Mouse (Mus musculus) kidney, embryonic 16.5 days (tissue): ENCODE measurements around the gene Cobll1. TPM values are rescaled to one million over a fixed set of nuclear protein-coding genes. Genes with fewer than 3 reads are reported as not detected.

ENCODE experiments used
- ATAC-seq: fragments of 200-750 bp; cut with Nextera tagmentation; 2 replicates; pipeline ENCODE4 v1.8.0; 2017; ENCODE audit warnings: moderate TSS enrichment; ENCODE audit not compliant: low FRiP score, low TSS enrichment
- H3K27ac ChIP-seq: fragments of 300-500 bp; sonication (generic); 2 replicates; pipeline ENCODE4 v1.5.1; 2014; ENCODE audit warnings: low read length
- H3K27me3 ChIP-seq: fragments of 300-500 bp; sonication (generic); 2 replicates; pipeline ENCODE4 v1.6.1; 2014; ENCODE audit warnings: low read length, control low read depth, mixed read lengths; ENCODE audit not compliant: insufficient read depth
- H3K36me3 ChIP-seq: fragments of 300-500 bp; sonication (generic); 2 replicates; pipeline ENCODE4 v1.6.1; 2014; ENCODE audit warnings: low read length, control low read depth, mixed read lengths; ENCODE audit not compliant: insufficient read depth
- H3K4me1 ChIP-seq: fragments of 300-500 bp; sonication (generic); 2 replicates; pipeline ENCODE4 v1.6.1; 2014; ENCODE audit warnings: low read length, control low read depth, mixed read lengths; ENCODE audit not compliant: insufficient read depth
- H3K4me2 ChIP-seq: fragments of 300-500 bp; sonication (generic); replicated peaks from 2 replicates; pipeline ENCODE4 v1.6.1; 2014; ENCODE audit warnings: low read depth, low read length
- H3K4me3 ChIP-seq: fragments of 300-500 bp; sonication (generic); 2 replicates; pipeline ENCODE4 v1.5.1; 2014; ENCODE audit warnings: mild to moderate bottlenecking, low read length
- H3K9ac ChIP-seq: fragments of 300-500 bp; sonication (generic); replicated peaks from 2 replicates; pipeline ENCODE4 v1.6.1; 2014; ENCODE audit warnings: low read length
- H3K9me3 ChIP-seq: fragments of 300-500 bp; sonication (generic); 2 replicates; pipeline ENCODE4 v1.6.1; 2016; ENCODE audit warnings: low read length, control low read depth
- WGBS: fragments of 180-500 bp; shearing (Covaris S2); extraction: QIAGEN DNeasy Blood & Tissue Kit; methylation state at CpG from one replicate; pipeline ENCODE4 v1.1.7; 2014; 5-methylcytosine and 5-hydroxymethylcytosine counted together
- polyA plus RNA-seq: library from polyadenylated mRNA; unstranded; fragments of >200 nt; fragmentation: Nextera tagmentation; extraction: Ambion mirVana; gene quantifications from 2 replicates; pipeline ENCODE4 v1.2.1, GENCODE M21; 2015

Cobll1 gene
- polyA plus RNA-seq, 1 experiment from 2014 or later, result 21.2 TPM

DNA sequence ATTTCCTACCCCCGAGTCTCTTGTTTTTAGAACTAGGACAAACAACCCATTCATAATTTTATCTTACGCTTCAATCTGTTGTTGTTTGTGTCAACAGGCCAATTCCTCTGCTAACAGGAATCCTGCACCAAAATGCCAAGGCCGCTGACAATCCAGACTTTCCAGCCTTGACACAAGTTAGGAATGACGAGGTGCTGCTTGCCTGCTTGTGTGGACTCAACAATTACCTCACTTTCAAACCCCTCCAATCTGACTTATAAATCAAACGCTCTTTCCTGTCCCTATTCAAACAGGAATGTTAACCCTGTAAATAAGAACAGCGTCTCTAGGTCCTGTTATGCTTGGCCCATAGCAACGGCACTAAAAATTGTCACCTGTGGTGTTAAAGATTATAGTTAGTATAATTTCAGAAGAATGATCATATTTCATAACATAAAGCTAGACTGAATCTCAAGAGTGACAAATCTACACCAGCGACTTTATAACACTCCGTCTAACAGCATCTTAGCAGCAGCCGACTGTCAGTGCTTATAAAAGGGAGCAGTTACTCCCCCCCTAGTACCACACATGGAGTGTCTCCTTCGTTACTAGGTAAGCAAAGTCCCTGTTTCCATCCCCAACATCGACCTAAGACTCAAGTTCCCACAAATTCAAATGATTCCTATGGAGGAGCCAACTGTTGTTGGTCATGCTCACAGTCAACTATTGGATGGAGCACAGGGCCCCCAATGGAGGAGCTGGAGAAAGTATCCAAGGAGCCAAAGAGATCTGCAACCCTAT is 15.1 kb downstream of the Cobll1 start:
- ATAC-seq, result no peak
- H3K27ac ChIP-seq, result peak overlapping the region; percentile 6; the same call in 1 of the 2 replicates
- H3K9me3 ChIP-seq, result no peaks in the 10 kb centered on the region
- H3K4me1 ChIP-seq, result peaks cover 41% of the 10 kb centered on the region
- H3K9ac ChIP-seq, result no peak overlapping the region
- H3K27me3 ChIP-seq, result no peaks in the 10 kb centered on the region
- H3K4me2 ChIP-seq, result no peak overlapping the region
- H3K36me3 ChIP-seq, result no peaks in the 10 kb centered on the region
- H3K4me3 ChIP-seq, result no peak overlapping the region
- WGBS, result 49% methylated on average over 12 of the region's 12 CpGs

DNA sequence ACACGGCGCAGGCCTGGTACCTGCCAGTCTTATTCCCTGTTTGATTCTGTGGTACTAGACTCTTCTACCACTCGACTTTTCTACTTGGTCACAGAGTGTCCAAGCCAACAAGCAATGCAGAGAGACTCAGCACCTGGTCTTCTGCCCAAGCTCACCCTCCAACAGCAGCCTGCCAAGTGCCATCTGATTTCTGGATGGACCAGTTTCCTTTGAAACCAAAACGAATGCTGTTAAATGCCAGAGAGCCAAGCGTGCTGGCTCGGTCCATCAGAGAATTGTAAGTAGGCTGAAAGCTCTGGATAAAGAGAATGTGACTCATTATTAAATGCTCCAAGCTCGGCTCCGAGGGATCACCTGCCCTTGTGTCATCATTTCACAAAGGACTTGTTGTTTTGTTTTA is 16.2 kb downstream of the Cobll1 start:
- ATAC-seq, result no peak
- Histone ChIP-seq H3K4me2 (no peak overlapping the region), H3K36me3 (no peaks in the 10 kb centered on the region), H3K4me1 (peaks cover 38% of the 10 kb centered on the region), H3K9ac (no peak overlapping the region), H3K27me3 (no peaks in the 10 kb centered on the region), H3K4me3 (no peak overlapping the region), H3K9me3 (no peaks in the 10 kb centered on the region), H3K27ac (peak overlapping the region; percentile 55; the same call in 1 of the 2 replicates)
- 69% methylated on average over 8 of the region's 8 CpGs for WGBS

DNA sequence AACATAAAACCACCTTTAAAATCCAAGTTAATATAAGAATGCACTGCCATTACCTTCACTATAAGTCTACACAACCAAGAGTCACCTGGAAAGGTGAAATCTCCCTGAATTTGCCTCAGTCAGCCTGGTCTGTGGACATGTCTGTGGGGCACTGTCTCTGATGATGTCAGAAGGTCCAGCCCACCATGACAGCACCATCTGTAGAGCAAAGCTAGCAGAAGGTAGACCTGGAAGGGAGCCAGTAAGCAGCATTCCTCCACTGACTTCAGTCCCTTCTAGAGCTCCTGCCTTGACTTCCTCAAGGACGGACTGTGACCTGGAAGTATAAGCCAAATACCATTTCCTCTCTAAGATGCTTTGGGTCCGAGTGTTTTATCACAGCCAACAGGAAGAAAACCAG is 17.6 kb downstream of the Cobll1 start:
- no peak overlapping the region for H3K9ac ChIP-seq
- no peaks in the 10 kb centered on the region for H3K36me3 ChIP-seq
- H3K27ac ChIP-seq, result peak overlapping the region; percentile 55; the same call in 1 of the 2 replicates
- H3K4me1 ChIP-seq, result peaks cover 49% of the 10 kb centered on the region
- no peaks in the 10 kb centered on the region for H3K9me3 ChIP-seq
- no peaks in the 10 kb centered on the region for H3K27me3 ChIP-seq
- 61% methylated on average over 2 of the region's 2 CpGs for WGBS
- ATAC-seq, result no peak
- no peak overlapping the region for H3K4me3 ChIP-seq
- no peak overlapping the region for H3K4me2 ChIP-seq

DNA sequence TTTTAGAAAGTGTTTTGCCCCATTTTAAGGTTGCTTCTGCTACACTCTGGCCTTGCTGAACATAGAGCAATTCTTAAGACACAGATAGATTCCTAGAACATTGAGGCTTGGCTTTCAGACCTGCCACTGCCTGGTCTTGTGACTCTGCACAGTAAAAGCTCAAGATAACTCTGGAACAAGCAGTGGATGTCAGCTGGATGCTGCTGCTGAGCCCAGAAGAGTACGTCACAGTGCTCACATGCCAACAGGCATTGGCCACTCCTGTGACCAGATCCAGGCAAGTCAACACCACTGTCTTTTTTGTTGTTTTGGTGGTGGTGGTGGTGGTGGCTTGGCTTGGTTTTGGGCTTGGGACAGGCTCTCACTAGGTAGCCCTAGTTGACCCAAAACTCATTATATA is 18.6 kb downstream of the Cobll1 start:
- H3K9me3 ChIP-seq, result no peaks in the 10 kb centered on the region
- no peaks in the 10 kb centered on the region for H3K27me3 ChIP-seq
- no peak overlapping the region for H3K4me3 ChIP-seq
- peaks cover 51% of the 10 kb centered on the region for H3K4me1 ChIP-seq
- WGBS, result 96% methylated on average over 1 of the region's 1 CpGs
- ATAC-seq, result no peak
- H3K27ac ChIP-seq, result peak overlapping the region; percentile 68; the same call in 1 of the 2 replicates
- H3K9ac ChIP-seq, result no peak overlapping the region
- H3K4me2 ChIP-seq, result no peak overlapping the region
- H3K36me3 ChIP-seq, result no peaks in the 10 kb centered on the region

DNA sequence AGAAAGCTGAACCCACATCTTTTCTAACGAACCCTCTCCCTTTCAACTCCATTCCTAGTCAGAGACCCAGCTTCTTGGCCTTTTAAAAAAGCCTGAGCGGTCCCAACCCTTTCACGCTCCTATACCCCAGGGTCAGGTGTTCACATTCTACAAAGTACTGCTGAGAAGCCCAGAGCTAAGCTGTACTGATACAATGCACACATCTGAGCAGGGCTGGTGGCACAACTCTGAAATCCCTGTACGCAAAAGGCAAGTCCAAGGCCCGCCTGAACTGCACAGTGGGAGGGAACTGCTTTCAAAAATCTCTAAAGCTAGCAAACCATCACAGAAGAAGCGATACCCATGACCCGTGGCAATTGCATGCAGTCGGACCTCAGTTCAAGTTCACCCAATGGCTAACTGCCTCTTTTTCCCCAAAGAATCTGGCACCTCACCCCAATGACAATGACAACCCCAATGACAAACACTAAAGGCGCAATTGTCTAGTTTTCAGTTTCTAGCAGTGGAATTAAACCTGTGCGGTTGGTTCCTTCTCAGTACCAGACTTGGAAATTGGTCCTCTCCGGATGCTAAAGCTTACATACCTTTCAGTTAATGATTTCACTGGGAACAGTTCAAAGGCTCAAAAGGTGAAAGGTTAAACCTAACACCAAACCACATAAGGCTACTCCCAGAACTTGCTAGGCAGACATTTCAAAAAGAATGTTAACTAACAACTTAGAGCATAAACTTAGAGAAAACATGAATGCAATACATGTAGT is 19.6 kb downstream of the Cobll1 start:
- Histone ChIP-seq H3K9me3 (no peaks in the 10 kb centered on the region), H3K4me2 (peak overlapping the region; percentile 17; the same call in 1 of the 2 replicates), H3K27ac (peak overlapping the region; percentile 85), H3K9ac (no peak overlapping the region), H3K4me3 (no peak overlapping the region), H3K4me1 (peaks cover 50% of the 10 kb centered on the region), H3K27me3 (no peaks in the 10 kb centered on the region), H3K36me3 (no peaks in the 10 kb centered on the region)
- peak; percentile 55 for ATAC-seq
- 64% methylated on average over 11 of the region's 11 CpGs for WGBS

DNA sequence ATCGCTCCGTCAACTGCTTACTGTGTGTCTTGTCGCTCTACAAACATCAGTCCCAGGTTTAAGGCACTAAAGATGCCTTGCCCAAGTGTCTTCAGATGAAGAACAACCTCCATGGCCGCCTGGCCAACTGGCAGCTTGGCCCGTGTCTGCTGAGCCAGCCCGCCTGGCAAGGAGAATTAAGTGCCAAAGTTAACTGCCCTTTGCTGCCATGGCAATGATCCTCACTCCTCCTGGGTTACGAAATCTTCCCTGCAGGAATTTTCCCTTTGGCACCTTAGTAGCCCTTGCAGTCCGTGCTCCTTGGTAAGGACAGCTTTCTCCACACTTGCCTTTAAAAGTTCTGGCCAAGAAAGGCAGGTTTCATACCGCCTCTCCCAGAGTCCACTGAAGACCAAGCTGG is 20.9 kb downstream of the Cobll1 start:
- peak overlapping the region; percentile 84 for H3K27ac ChIP-seq
- 70% methylated on average over 9 of the region's 9 CpGs for WGBS
- ATAC-seq, result 0 out of 2 replicates have a peak, but pooled peaks have one; percentile 19

DNA sequence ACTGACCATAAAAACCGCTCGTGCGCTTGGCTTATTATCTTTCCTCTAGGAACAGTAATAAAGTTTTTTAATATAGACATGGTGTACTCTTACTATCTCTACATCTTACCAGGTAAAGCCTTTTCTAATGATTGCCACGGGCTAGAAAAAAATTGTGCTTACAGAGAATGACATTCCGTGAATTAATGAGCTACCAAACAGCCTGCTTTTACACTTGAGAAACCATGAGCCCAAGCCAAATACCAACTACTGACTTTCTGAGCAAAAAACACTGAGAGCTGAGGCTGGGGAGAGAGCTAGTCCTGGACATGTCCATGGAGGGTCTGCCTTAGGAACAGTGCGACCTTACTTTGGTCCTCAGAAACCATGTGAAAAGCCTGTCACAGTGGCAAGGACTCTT is 21.5 kb downstream of the Cobll1 start:
- no peak for ATAC-seq
- H3K36me3 ChIP-seq, result no peaks in the 10 kb centered on the region
- no peak overlapping the region for H3K4me3 ChIP-seq
- 62% methylated on average over 6 of the region's 6 CpGs for WGBS
- no peak overlapping the region for H3K4me2 ChIP-seq
- no peaks in the 10 kb centered on the region for H3K27me3 ChIP-seq
- peak overlapping the region; percentile 84 for H3K27ac ChIP-seq
- H3K9ac ChIP-seq, result no peak overlapping the region
- peaks cover 45% of the 10 kb centered on the region for H3K4me1 ChIP-seq
- no peaks in the 10 kb centered on the region for H3K9me3 ChIP-seq

More for the DNA sequence above, 20.9 kb downstream of the Cobll1 start:
- Histone ChIP-seq H3K9me3 (no peaks in the 10 kb centered on the region), H3K36me3 (no peaks in the 10 kb centered on the region), H3K4me3 (no peak overlapping the region), H3K4me2 (no peak overlapping the region), H3K4me1 (peaks cover 51% of the 10 kb centered on the region), H3K27me3 (no peaks in the 10 kb centered on the region), H3K9ac (no peak overlapping the region)

DNA sequence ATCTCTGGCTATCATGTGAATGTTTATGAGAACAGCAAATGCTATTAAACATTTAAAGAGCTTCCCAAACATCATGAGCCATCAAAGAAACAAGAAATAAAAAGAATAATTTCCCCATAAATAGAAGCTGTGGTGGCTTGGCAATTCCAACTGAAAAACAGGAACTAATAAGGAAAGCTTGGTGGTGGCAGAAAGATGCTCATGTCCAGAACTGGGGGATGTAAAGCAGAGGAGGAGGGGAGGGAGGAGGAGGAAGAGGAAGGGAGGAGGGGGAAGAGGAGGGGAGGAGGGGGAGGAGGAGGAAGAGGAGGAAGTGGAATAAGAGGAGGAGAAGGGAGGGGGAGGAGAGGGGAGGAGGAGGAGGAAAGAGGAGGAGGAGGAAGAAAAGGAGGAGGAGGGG is 23.0 kb downstream of the Cobll1 start:
- Histone ChIP-seq H3K9ac (no peak overlapping the region), H3K4me2 (no peak overlapping the region), H3K4me1 (peaks cover 33% of the 10 kb centered on the region), H3K4me3 (no peak overlapping the region), H3K36me3 (no peaks in the 10 kb centered on the region), H3K27me3 (no peaks in the 10 kb centered on the region), H3K9me3 (no peaks in the 10 kb centered on the region), H3K27ac (no peak overlapping the region)
- ATAC-seq, result no peak

DNA sequence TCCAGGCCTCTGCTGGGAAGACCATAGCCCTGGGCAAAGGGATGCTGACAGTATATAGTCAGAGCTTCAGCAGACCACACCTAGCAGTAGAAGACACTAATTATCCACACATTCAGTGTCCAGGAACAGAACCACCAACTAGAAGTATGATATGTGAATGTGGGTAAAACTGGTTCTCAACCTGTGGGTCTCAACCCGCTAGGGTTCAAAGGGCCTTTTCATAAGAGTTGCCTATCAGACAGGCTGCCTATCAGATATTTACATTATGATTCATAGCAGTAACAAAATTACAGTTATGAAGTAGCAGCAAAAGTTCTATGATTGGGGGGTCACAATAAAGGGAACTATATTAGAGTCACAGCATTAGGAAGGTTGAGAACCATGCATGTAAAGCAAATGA is 24.6 kb downstream of the Cobll1 start:
- ATAC-seq, result 0 out of 2 replicates have a peak, but pooled peaks have one; percentile 25
- 0 out of 2 replicates have a peak overlapping the region, but pooled peaks have one; percentile 34 for H3K27ac ChIP-seq
- peaks cover 40% of the 10 kb centered on the region for H3K4me1 ChIP-seq
- H3K9me3 ChIP-seq, result no peaks in the 10 kb centered on the region
- H3K4me2 ChIP-seq, result no peak overlapping the region
- 78% methylated on average over 1 of the region's 1 CpGs for WGBS
- H3K36me3 ChIP-seq, result no peaks in the 10 kb centered on the region
- no peak overlapping the region for H3K9ac ChIP-seq
- no peaks in the 10 kb centered on the region for H3K27me3 ChIP-seq
- H3K4me3 ChIP-seq, result no peak overlapping the region

DNA sequence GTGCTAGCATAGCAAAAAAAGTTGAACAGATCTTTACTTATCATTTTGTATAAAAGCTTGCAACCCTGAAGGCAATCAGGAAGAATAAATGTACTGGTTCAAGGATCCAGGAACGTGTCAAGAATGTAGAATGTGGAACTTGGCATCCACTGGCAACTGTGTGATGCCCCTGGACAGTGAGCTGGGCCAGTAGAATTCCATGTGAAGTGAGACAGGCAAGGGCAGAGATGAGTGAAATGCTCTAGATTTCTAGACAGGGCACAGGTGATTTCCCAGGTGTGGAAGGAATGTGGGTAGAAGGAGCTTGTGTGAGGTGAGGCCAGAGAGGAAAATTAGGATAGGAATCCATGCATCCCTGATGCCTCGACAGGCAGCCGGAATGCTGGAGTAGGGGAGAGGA is 25.5 kb downstream of the Cobll1 start:
- WGBS, result 82% methylated on average over 3 of the region's 3 CpGs
- ATAC-seq, result no peak
- Histone ChIP-seq H3K4me2 (no peak overlapping the region), H3K4me3 (no peak overlapping the region), H3K9ac (no peak overlapping the region), H3K27ac (no peak overlapping the region), H3K4me1 (peaks cover 40% of the 10 kb centered on the region), H3K9me3 (no peaks in the 10 kb centered on the region), H3K36me3 (no peaks in the 10 kb centered on the region), H3K27me3 (no peaks in the 10 kb centered on the region)
